Mouse (Mus musculus) erythroblast, embryonic 14.5 days (primary cell): ENCODE results near the gene Nup210l. TPM values are rescaled to one million over a fixed set of nuclear protein-coding genes. Genes with fewer than 3 reads are reported as not detected.

ENCODE experiments used
- H3K27me3 ChIP-seq: 2 replicates; pipeline ENCODE4 v1.6.1; 2012; ENCODE audit warnings: inconsistent platforms; ENCODE audit not compliant: control insufficient read depth
- H3K36me3 ChIP-seq: 2 replicates; pipeline ENCODE4 v1.6.1; 2012; ENCODE audit warnings: mild to moderate bottlenecking, inconsistent platforms; ENCODE audit not compliant: control insufficient read depth
- H3K4me1 ChIP-seq: 2 replicates; pipeline ENCODE4 v1.6.1; 2012; ENCODE audit warnings: inconsistent platforms; ENCODE audit not compliant: control insufficient read depth
- H3K4me3 ChIP-seq: replicated peaks from 2 replicates; pipeline ENCODE3; 2012; ENCODE audit warnings: moderate library complexity, mild to moderate bottlenecking, inconsistent platforms
- H3K9me3 ChIP-seq: 2 replicates; pipeline ENCODE4 v1.6.1; 2012; ENCODE audit warnings: low read length, inconsistent platforms, mixed read lengths; ENCODE audit not compliant: control insufficient read depth
- GATA1 ChIP-seq: IDR thresholded peaks from 2 replicates; pipeline ENCODE4 v1.6.1; 2012; ENCODE audit warnings: low read length, inconsistent platforms, mixed read lengths
- TAL1 ChIP-seq: IDR thresholded peaks from 3 replicates; pipeline ENCODE4 v1.6.1; 2012; ENCODE audit warnings: low read length, inconsistent platforms, mixed read lengths
- polyA plus RNA-seq: library from polyadenylated mRNA; stranded (reverse); fragments of >175 nt; gene quantifications from 2 replicates; pipeline ENCODE4 v1.2.3, GENCODE M21; 2012

The Nup210l gene
- polyA plus RNA-seq, 1 experiment = not detected

GRCm38 (mm10) chr3:90221123-90221522 lies 117.2 kb downstream of the Nup210l start:
- H3K9me3 ChIP-seq = no peaks in the 10 kb centered on the region
- peaks cover 27% of the 10 kb centered on the region for H3K4me1 ChIP-seq
- H3K36me3 ChIP-seq = no peaks in the 10 kb centered on the region
- 0 out of 2 replicates have a peak, but pooled peaks cover 3% of the 10 kb centered on the region for H3K27me3 ChIP-seq
- TF ChIP-seq GATA1 (no peak), TAL1 (no peak)
- peak overlapping the region; percentile 59 for H3K4me3 ChIP-seq

GRCm38 (mm10) chr3:90222455-90222854 lies 118.5 kb downstream of the Nup210l start:
- Histone ChIP-seq H3K9me3 (no peaks in the 10 kb centered on the region), H3K27me3 (0 out of 2 replicates have a peak, but pooled peaks cover 3% of the 10 kb centered on the region), H3K4me1 (peaks cover 27% of the 10 kb centered on the region), H3K36me3 (no peaks in the 10 kb centered on the region), H3K4me3 (no peak overlapping the region)
- TF ChIP-seq GATA1 (no peak), TAL1 (no peak)

GRCm38 (mm10) chr3:90222941-90223340 lies 119.0 kb downstream of the Nup210l start:
- 0 out of 2 replicates have a peak, but pooled peaks cover 3% of the 10 kb centered on the region for H3K27me3 ChIP-seq
- no peak overlapping the region for H3K4me3 ChIP-seq
- peaks cover 27% of the 10 kb centered on the region for H3K4me1 ChIP-seq
- no peaks in the 10 kb centered on the region for H3K9me3 ChIP-seq
- no peaks in the 10 kb centered on the region for H3K36me3 ChIP-seq
- TF ChIP-seq TAL1 (no peak), GATA1 (no peak)

GRCm38 (mm10) chr3:90224331-90224730 lies 120.4 kb downstream of the Nup210l start:
- no peak for TF ChIP-seq TAL1
- TF ChIP-seq GATA1 = no peak

GRCm38 (mm10) chr3:90231075-90231474 lies 127.1 kb downstream of the Nup210l start:
- peaks cover 22% of the 10 kb centered on the region for H3K4me1 ChIP-seq
- peaks cover 19% of the 10 kb centered on the region for H3K36me3 ChIP-seq
- no peaks in the 10 kb centered on the region; the same call in 1 of the 2 replicates for H3K27me3 ChIP-seq
- peaks cover 4% of the 10 kb centered on the region for H3K9me3 ChIP-seq
- TF ChIP-seq TAL1 (no peak), GATA1 (no peak)
- peak overlapping the region; percentile 81 for H3K4me3 ChIP-seq

More at GRCm38 (mm10) chr3:90224331-90224730, 120.4 kb downstream of the Nup210l start:
- Histone ChIP-seq H3K36me3 (no peaks in the 10 kb centered on the region), H3K4me1 (peaks cover 27% of the 10 kb centered on the region), H3K9me3 (peaks cover 4% of the 10 kb centered on the region), H3K27me3 (peaks cover 3% of the 10 kb centered on the region; the same call in 1 of the 2 replicates), H3K4me3 (no peak overlapping the region)

GRCm38 (mm10) chr3:90231507-90232333 lies 127.8 kb downstream of the Nup210l start, which contains the start of gene Jtb:
Jtb (plus strand) TSS chr3:90231597.
- peaks cover 22% of the 10 kb centered on the region for H3K4me1 ChIP-seq
- TF ChIP-seq GATA1 (no peak), TAL1 (no peak)
- peaks cover 19% of the 10 kb centered on the region for H3K36me3 ChIP-seq
- H3K27me3 ChIP-seq = no peaks in the 10 kb centered on the region; the same call in 1 of the 2 replicates
- H3K9me3 ChIP-seq = peaks cover 4% of the 10 kb centered on the region
- peak within 1 kb of the TSS; percentile 81 for H3K4me3 ChIP-seq

GRCm38 (mm10) chr3:90241251-90241650 lies 137.3 kb downstream of the Nup210l start:
- H3K27me3 ChIP-seq = no peaks in the 10 kb centered on the region

GRCm38 (mm10) chr3:90241669-90242358 lies 137.9 kb downstream of the Nup210l start:
- H3K9me3 ChIP-seq = no peaks in the 10 kb centered on the region
- no peak overlapping the region for H3K4me3 ChIP-seq
- H3K27me3 ChIP-seq = no peaks in the 10 kb centered on the region
- H3K4me1 ChIP-seq = peaks cover 28% of the 10 kb centered on the region
- H3K36me3 ChIP-seq = no peaks in the 10 kb centered on the region
- TF ChIP-seq TAL1 = no peak
- TF ChIP-seq GATA1 = no peak

More at GRCm38 (mm10) chr3:90241251-90241650, 137.3 kb downstream of the Nup210l start:
- H3K4me1 ChIP-seq = peaks cover 26% of the 10 kb centered on the region
- no peak overlapping the region for H3K4me3 ChIP-seq
- TF ChIP-seq TAL1 = no peak
- TF ChIP-seq GATA1 = no peak
- no peaks in the 10 kb centered on the region for H3K36me3 ChIP-seq
- H3K9me3 ChIP-seq = no peaks in the 10 kb centered on the region
